Mouse (Mus musculus): ENCODE measurements around the gene Tbck. TPM values are rescaled to one million over a fixed set of nuclear protein-coding genes. Genes with fewer than 3 reads are reported as not detected.
A peak's percentile ranks its signal among the peaks of the same experiment; 100 is the strongest.

Gene Tbck
- polyA plus RNA-seq, 1 experiment from 2014 or later, result 14.5 TPM

DNA sequence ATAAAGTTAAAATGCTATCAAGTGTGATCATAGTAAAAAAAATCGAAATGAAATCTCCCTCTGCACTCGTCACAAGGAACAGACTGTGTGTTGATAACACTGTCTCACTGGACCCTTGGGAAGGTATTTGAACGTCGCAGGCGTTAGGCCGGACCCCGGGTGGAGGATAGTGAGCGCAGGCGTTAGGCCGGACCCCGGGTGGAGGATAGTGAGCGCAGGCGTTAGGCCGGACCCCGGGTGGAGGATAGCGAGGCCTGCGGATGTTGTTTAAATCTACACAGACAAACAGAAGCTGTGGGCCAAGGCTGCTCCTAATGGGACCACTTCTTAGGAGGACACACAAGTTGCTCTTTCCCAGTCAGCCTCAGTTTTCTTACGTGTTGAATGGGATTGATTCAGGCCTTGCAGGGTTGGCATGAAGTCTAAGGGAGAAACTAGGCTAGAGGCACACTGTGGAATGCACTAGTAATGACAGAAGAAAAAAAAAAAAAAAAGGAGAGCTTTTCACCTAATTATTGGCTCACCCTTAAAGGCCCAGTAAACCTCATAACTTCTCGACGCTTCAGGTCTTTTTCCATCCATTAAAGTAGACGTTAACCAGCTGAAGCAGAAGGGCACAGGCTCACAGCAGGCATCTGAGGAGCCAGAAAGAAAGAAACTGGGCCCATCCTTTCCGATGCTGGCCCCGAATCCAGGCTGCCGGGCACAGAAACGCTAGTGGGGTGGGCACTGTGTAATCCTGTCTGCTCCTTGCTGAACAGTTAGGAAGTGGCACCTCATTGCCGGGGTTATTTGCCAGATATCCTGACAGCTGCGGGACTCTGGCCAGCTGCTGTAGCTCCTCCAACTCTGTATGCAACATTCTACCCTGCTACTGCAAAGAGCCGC lies 168.1 kb downstream of the Tbck start:
- ATAC-seq (replicated peaks; ENCODE audit: extremely low read depth, insufficient read depth, low FRiP score), result no peak
- Histone ChIP-seq H3K27me3 (ENCODE audit: control insufficient read depth, insufficient read depth, low read length) (no peaks in the 10 kb centered on the region), H3K4me3 (ENCODE audit: low read length) (no peak overlapping the region), H3K4me2 (ENCODE audit: low read depth, low read length) (peak overlapping the region; percentile 5; the same call in 1 of the 2 replicates), H3K36me3 (ENCODE audit: control insufficient read depth, insufficient read depth) (no peaks in the 10 kb centered on the region), H3K9me3 (replicated peaks; ENCODE audit: control insufficient read depth, low read length) (no peaks in the 10 kb centered on the region), H3K4me1 (ENCODE audit: control insufficient read depth, insufficient read depth, low read length) (peaks cover 3% of the 10 kb centered on the region; the same call in 1 of the 2 replicates), H3K9ac (ENCODE audit: low read length) (no peak overlapping the region), H3K27ac (ENCODE audit: low read length) (no peak overlapping the region)
- WGBS, result 60% methylated on average over 28 of the region's 28 CpGs

- Histone ChIP-seq H3K9me3 (replicated peaks; ENCODE audit: control insufficient read depth, low read length) (no peaks in the 10 kb centered on the region), H3K4me1 (ENCODE audit: control insufficient read depth, insufficient read depth, low read length) (peaks cover 3% of the 10 kb centered on the region; the same call in 1 of the 2 replicates), H3K4me3 (ENCODE audit: low read length) (no peak overlapping the region), H3K4me2 (ENCODE audit: low read depth, low read length) (no peak overlapping the region), H3K27ac (ENCODE audit: low read length) (no peak overlapping the region), H3K27me3 (ENCODE audit: control insufficient read depth, insufficient read depth, low read length) (no peaks in the 10 kb centered on the region), H3K9ac (ENCODE audit: low read length) (no peak overlapping the region), H3K36me3 (ENCODE audit: control insufficient read depth, insufficient read depth) (no peaks in the 10 kb centered on the region)
- ATAC-seq (replicated peaks; ENCODE audit: extremely low read depth, insufficient read depth, low FRiP score), result no peak
- WGBS, result 86% methylated on average over 9 of the region's 9 CpGs
Measured at GRCm38 (mm10) chr3:132854271-132854670, 170.3 kb downstream of the Tbck start.

GRCm38 (mm10) chr3:132855458-132856212 lies 171.7 kb downstream of the Tbck start:
- Histone ChIP-seq H3K27me3 (ENCODE audit: control insufficient read depth, insufficient read depth, low read length) (no peaks in the 10 kb centered on the region), H3K27ac (ENCODE audit: low read length) (no peak overlapping the region), H3K9ac (ENCODE audit: low read length) (no peak overlapping the region), H3K4me3 (ENCODE audit: low read length) (no peak overlapping the region), H3K4me1 (ENCODE audit: control insufficient read depth, insufficient read depth, low read length) (peaks cover 5% of the 10 kb centered on the region; the same call in 1 of the 2 replicates), H3K9me3 (replicated peaks; ENCODE audit: control insufficient read depth, low read length) (no peaks in the 10 kb centered on the region), H3K36me3 (ENCODE audit: control insufficient read depth, insufficient read depth) (no peaks in the 10 kb centered on the region), H3K4me2 (ENCODE audit: low read depth, low read length) (no peak overlapping the region)
- no peak for ATAC-seq (replicated peaks; ENCODE audit: extremely low read depth, insufficient read depth, low FRiP score)
- WGBS, result 55% methylated on average over 9 of the region's 9 CpGs

- Histone ChIP-seq H3K9me3 (replicated peaks; ENCODE audit: control insufficient read depth, low read length) (no peaks in the 10 kb centered on the region), H3K9ac (ENCODE audit: low read length) (no peak overlapping the region), H3K27me3 (ENCODE audit: control insufficient read depth, insufficient read depth, low read length) (no peaks in the 10 kb centered on the region), H3K27ac (ENCODE audit: low read length) (no peak overlapping the region; the same call in 1 of the 2 replicates), H3K4me2 (ENCODE audit: low read depth, low read length) (no peak overlapping the region), H3K4me1 (ENCODE audit: control insufficient read depth, insufficient read depth, low read length) (peaks cover 5% of the 10 kb centered on the region; the same call in 1 of the 2 replicates), H3K4me3 (ENCODE audit: low read length) (no peak overlapping the region), H3K36me3 (ENCODE audit: control insufficient read depth, insufficient read depth) (no peaks in the 10 kb centered on the region)
- WGBS, result 50% methylated on average over 6 of the region's 6 CpGs
- no peak for ATAC-seq (replicated peaks; ENCODE audit: extremely low read depth, insufficient read depth, low FRiP score)
Measured at GRCm38 (mm10) chr3:132856651-132857050, 172.7 kb downstream of the Tbck start.

GRCm38 (mm10) chr3:132858849-132859248 lies 174.9 kb downstream of the Tbck start:
- no peaks in the 10 kb centered on the region for H3K27me3 ChIP-seq (ENCODE audit: control insufficient read depth, insufficient read depth, low read length)
- H3K36me3 ChIP-seq (ENCODE audit: control insufficient read depth, insufficient read depth), result no peaks in the 10 kb centered on the region
- no peak for ATAC-seq (replicated peaks; ENCODE audit: extremely low read depth, insufficient read depth, low FRiP score)
- H3K4me3 ChIP-seq (ENCODE audit: low read length), result no peak overlapping the region
- no peak overlapping the region for H3K9ac ChIP-seq (ENCODE audit: low read length)
- H3K4me2 ChIP-seq (ENCODE audit: low read depth, low read length), result no peak overlapping the region
- peaks cover 2% of the 10 kb centered on the region; the same call in 1 of the 2 replicates for H3K4me1 ChIP-seq (ENCODE audit: control insufficient read depth, insufficient read depth, low read length)
- no peak overlapping the region for H3K27ac ChIP-seq (ENCODE audit: low read length)
- no peaks in the 10 kb centered on the region for H3K9me3 ChIP-seq (replicated peaks; ENCODE audit: control insufficient read depth, low read length)
- WGBS, result 65% methylated on average over 11 of the region's 11 CpGs

DNA sequence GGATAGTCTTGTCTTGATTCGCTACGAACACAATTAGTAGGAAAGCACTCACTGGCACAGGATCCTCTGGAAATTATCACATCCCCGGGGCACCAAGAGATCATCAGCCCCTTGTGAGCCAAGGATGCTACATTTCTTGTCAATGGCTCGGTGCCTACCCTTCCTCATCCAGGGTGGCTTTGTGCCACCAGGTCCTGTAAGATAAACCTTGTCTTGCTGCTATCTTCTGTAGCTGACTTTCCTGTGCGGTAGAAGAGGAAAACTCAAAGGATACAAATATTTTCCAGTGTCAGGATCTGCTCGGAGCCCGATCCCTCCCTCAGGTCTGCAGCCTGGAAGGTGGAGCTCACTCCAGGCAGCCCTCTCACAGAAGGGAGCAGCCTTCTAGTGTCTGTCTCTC lies 175.6 kb downstream of the Tbck start:
- ATAC-seq (replicated peaks; ENCODE audit: extremely low read depth, insufficient read depth, low FRiP score), result 0 out of 2 replicates have a peak, but pooled peaks have one; percentile 38
- Histone ChIP-seq H3K9me3 (replicated peaks; ENCODE audit: control insufficient read depth, low read length) (no peaks in the 10 kb centered on the region), H3K27me3 (ENCODE audit: control insufficient read depth, insufficient read depth, low read length) (no peaks in the 10 kb centered on the region), H3K4me2 (ENCODE audit: low read depth, low read length) (no peak overlapping the region), H3K4me3 (ENCODE audit: low read length) (no peak overlapping the region), H3K36me3 (ENCODE audit: control insufficient read depth, insufficient read depth) (no peaks in the 10 kb centered on the region), H3K4me1 (ENCODE audit: control insufficient read depth, insufficient read depth, low read length) (peaks cover 2% of the 10 kb centered on the region; the same call in 1 of the 2 replicates), H3K27ac (ENCODE audit: low read length) (no peak overlapping the region), H3K9ac (ENCODE audit: low read length) (no peak overlapping the region)
- 65% methylated on average over 7 of the region's 7 CpGs for WGBS

DNA sequence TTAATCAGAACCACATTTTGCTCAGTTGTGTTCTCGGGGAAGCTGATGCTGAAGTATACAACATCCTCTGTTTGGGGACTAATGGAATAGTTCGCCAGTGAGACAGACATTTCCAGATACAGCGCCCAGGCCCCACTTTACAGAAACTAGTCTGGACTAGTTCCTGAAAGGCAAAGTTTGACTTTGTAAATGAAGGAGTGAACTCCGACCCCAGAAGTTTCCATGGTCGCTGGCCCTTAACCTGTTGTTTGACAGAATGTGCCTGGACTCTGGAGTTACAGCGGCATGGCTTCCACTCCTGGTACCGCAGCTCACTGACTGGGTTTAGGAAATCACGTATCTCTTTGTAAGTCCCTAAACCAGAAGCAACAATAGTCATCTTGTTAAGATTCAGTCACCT lies 176.9 kb downstream of the Tbck start:
- Histone ChIP-seq H3K4me3 (ENCODE audit: low read length) (no peak overlapping the region), H3K27ac (ENCODE audit: low read length) (no peak overlapping the region), H3K9me3 (replicated peaks; ENCODE audit: control insufficient read depth, low read length) (no peaks in the 10 kb centered on the region), H3K4me2 (ENCODE audit: low read depth, low read length) (no peak overlapping the region), H3K27me3 (ENCODE audit: control insufficient read depth, insufficient read depth, low read length) (no peaks in the 10 kb centered on the region), H3K9ac (ENCODE audit: low read length) (no peak overlapping the region), H3K36me3 (ENCODE audit: control insufficient read depth, insufficient read depth) (no peaks in the 10 kb centered on the region), H3K4me1 (ENCODE audit: control insufficient read depth, insufficient read depth, low read length) (peaks cover 2% of the 10 kb centered on the region; the same call in 1 of the 2 replicates)
- ATAC-seq (replicated peaks; ENCODE audit: extremely low read depth, insufficient read depth, low FRiP score), result no peak
- WGBS, result 82% methylated on average over 8 of the region's 8 CpGs

DNA sequence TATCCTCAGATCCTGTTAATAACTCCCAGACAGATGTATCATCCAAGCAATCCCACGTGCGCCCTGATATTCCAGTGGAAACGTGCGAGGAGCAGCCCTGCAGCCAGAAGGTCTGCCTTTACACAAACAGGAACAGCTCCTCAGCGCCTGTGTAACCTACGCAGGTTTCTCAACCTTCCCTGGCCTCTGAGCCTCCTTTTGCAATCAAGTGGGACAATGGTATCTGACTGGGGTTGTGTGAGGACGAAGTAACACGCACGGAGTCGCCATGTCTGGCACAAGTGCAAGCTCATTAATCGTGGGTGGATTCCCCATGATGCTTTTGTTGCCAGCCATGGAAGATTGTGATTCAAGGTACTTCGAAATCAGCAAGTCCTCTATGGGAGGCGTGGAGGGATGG lies 179.9 kb downstream of the Tbck start:
- Histone ChIP-seq H3K27ac (ENCODE audit: low read length) (no peak overlapping the region), H3K4me1 (ENCODE audit: control insufficient read depth, insufficient read depth, low read length) (peaks cover 4% of the 10 kb centered on the region), H3K9ac (ENCODE audit: low read length) (no peak overlapping the region), H3K36me3 (ENCODE audit: control insufficient read depth, insufficient read depth) (no peaks in the 10 kb centered on the region), H3K27me3 (ENCODE audit: control insufficient read depth, insufficient read depth, low read length) (no peaks in the 10 kb centered on the region), H3K4me3 (ENCODE audit: low read length) (no peak overlapping the region), H3K9me3 (replicated peaks; ENCODE audit: control insufficient read depth, low read length) (no peaks in the 10 kb centered on the region), H3K4me2 (ENCODE audit: low read depth, low read length) (no peak overlapping the region)
- no peak for ATAC-seq (replicated peaks; ENCODE audit: extremely low read depth, insufficient read depth, low FRiP score)
- WGBS, result 65% methylated on average over 13 of the region's 13 CpGs
